Mouse (Mus musculus): ENCODE results near the gene Sdf4. TPM values are rescaled to one million over a fixed set of nuclear protein-coding genes. Genes with fewer than 3 reads are reported as not detected.

Gene Sdf4
- polyA plus RNA-seq, 1 experiment from 2014 or later: 194 TPM

DNA sequence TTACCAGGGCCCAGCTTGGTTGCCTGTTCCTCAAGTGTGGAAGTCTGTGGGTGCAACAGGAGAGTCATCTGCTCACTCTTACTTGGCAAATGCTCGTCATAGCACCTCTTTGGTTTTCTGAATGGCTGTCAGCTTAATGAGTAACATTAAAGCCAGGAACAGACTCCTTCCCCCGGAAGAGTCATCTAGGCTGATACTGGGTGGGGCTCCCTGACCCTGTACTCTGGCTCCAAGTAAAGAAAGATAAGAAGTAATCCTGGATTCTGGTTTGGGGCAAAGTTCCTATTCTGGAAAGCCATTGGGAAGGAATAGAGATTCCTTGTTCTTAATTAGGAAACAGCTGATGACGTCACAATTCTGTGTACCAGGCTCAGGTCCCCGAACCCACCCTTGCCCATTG, 61.5 kb downstream of the Sdf4 start:
- no peak for DNase-seq (ENCODE audit: low spot score)

GRCm38 (mm10) chr4:156054606-156055005, 61.9 kb downstream of the Sdf4 start:
- no peak for DNase-seq (ENCODE audit: low spot score)

DNA sequence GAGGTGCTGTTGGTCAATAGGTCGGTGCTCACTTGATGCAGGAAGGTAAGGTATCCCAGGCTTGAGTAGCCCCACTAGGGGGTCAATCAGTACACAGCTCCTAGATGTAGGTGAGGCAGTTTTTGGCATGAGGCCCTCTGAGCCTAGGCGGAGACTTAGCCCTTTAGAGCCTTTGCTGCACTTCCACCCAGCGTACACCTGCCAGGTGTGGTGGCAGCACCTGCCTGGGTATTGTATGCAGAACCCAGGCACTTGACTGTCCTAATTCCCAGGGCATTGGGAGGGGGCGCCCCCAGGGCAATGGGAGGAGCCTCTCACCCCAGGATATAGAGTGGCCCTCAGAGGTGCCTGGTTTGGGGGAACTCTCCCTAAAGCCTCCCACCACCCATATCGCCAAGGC, 62.5 kb downstream of the Sdf4 start:
- DNase-seq (ENCODE audit: low spot score): no peak

- DNase-seq (ENCODE audit: low spot score): no peak
Measured at GRCm38 (mm10) chr4:156057702-156058101, 65.0 kb downstream of the Sdf4 start.

GRCm38 (mm10) chr4:156058826-156059225, 66.2 kb downstream of the Sdf4 start:
- no peak for DNase-seq (ENCODE audit: low spot score)

DNA sequence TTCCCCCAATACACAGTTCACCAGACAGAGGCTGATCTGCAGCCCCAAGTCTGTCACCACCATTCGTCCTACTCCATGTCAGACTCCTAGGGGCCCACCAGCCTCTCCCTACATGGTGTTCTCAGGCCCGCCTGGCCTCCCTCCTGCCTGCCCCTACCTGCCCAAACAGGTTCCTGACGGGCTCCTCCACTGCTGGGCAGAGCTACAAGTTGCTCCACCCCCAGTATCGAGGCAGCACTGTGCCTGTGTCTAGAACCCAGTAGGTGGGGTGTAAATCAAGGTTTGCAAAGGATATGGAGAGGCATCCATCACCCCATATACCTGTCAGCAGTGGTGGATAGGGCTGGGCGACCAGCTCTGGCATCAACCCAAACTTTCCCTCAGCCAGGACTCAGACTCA, 66.6 kb downstream of the Sdf4 start, which contains the start of gene Ttll10:
TSS of gene Ttll10 (minus strand) at position 154 of the 400 bp plus-strand sequence.
- no peak for DNase-seq (ENCODE audit: low spot score)

GRCm38 (mm10) chr4:156059713-156060112, 67.0 kb downstream of the Sdf4 start:
- no peak for DNase-seq (ENCODE audit: low spot score)

MicroRNA genes within 50 kb of the gene (microRNA counts, 519-probe panel; counts per million panel counts)
- microRNA mmu-miR-200a (5,495 counts per million, percentile 87 among the panel's probes with 10 or more counts), microRNA mmu-miR-200b (6,830 counts per million, percentile 93 among the panel's probes with 10 or more counts), microRNA mmu-miR-429 (5,801 counts per million, percentile 88 among the panel's probes with 10 or more counts)

Small RNAs within 50 kb of the gene (microRNA-seq; reads per million reads assigned to microRNA genes)
- gene Mir200a (ENCODE audit: borderline number of aligned reads): 1,154 reads per million, percentile 73 among the genes with 10 or more reads in this experiment
- gene Mir200b (ENCODE audit: borderline number of aligned reads): 4,726 reads per million, percentile 87 among the genes with 10 or more reads in this experiment
- gene Mir429 (ENCODE audit: borderline number of aligned reads): 10,035 reads per million, percentile 92 among the genes with 10 or more reads in this experiment

Other genes starting within 250 kb of the Sdf4 start
- gene Atad3a, start 231.8 kb upstream of the Sdf4 start, polyA plus RNA-seq (2015; fragmentation: Nextera tagmentation; extraction: Ambion mirVana): 61.6 and 63.9 TPM in 2 replicates
- gene Vwa1, start 218.2 kb upstream of the Sdf4 start, polyA plus RNA-seq (2015; fragmentation: Nextera tagmentation; extraction: Ambion mirVana): 8.6 and 9.0 TPM in 2 replicates
- 0.05 and 0.21 TPM in 2 replicates for gene Tmem88b, start 207.0 kb upstream of the Sdf4 start, polyA plus RNA-seq (2015; fragmentation: Nextera tagmentation; extraction: Ambion mirVana)
- 0.23 and 0.42 TPM in 2 replicates for gene Ankrd65, start 202.4 kb upstream of the Sdf4 start, polyA plus RNA-seq (2015; fragmentation: Nextera tagmentation; extraction: Ambion mirVana)
- gene Mrpl20, start 190.0 kb upstream of the Sdf4 start, polyA plus RNA-seq (2015; fragmentation: Nextera tagmentation; extraction: Ambion mirVana): 283 and 286 TPM in 2 replicates
- 139 and 162 TPM in 2 replicates for gene Ccnl2, start 180.4 kb upstream of the Sdf4 start, polyA plus RNA-seq (2015; fragmentation: Nextera tagmentation; extraction: Ambion mirVana)
- gene Aurkaip1, start 161.6 kb upstream of the Sdf4 start, polyA plus RNA-seq (2015; fragmentation: Nextera tagmentation; extraction: Ambion mirVana): 187 and 198 TPM in 2 replicates
- 15.1 and 18.1 TPM in 2 replicates for gene Mxra8, start 153.2 kb upstream of the Sdf4 start, polyA plus RNA-seq (2015; fragmentation: Nextera tagmentation; extraction: Ambion mirVana)
- 5.7 and 7.6 TPM in 2 replicates for gene Dvl1, start 145.5 kb upstream of the Sdf4 start, polyA plus RNA-seq (2015; fragmentation: Nextera tagmentation; extraction: Ambion mirVana)
- gene Tas1r3, start 129.5 kb upstream of the Sdf4 start, polyA plus RNA-seq (2015; fragmentation: Nextera tagmentation; extraction: Ambion mirVana): 0.16 and 0.28 TPM in 2 replicates
- gene Cptp, start 123.4 kb upstream of the Sdf4 start, polyA plus RNA-seq (2015; fragmentation: Nextera tagmentation; extraction: Ambion mirVana): 9.4 and 11.4 TPM in 2 replicates
- gene Ints11, start 123.3 kb upstream of the Sdf4 start, polyA plus RNA-seq (2015; fragmentation: Nextera tagmentation; extraction: Ambion mirVana): 84.9 and 92.2 TPM in 2 replicates
- 39.9 and 42.5 TPM in 2 replicates for gene Pusl1, start 101.1 kb upstream of the Sdf4 start, polyA plus RNA-seq (2015; fragmentation: Nextera tagmentation; extraction: Ambion mirVana)
- gene Acap3, start 101.0 kb upstream of the Sdf4 start, polyA plus RNA-seq (2015; fragmentation: Nextera tagmentation; extraction: Ambion mirVana): 9.7 and 11.6 TPM in 2 replicates
- gene Ube2j2, start 49.0 kb upstream of the Sdf4 start, polyA plus RNA-seq (2015; fragmentation: Nextera tagmentation; extraction: Ambion mirVana): 117 and 128 TPM in 2 replicates
- gene C1qtnf12, start 30.6 kb upstream of the Sdf4 start, polyA plus RNA-seq (2015; fragmentation: Nextera tagmentation; extraction: Ambion mirVana): 14.9 and 19.3 TPM in 2 replicates
- 8.4 and 10.7 TPM in 2 replicates for gene B3galt6, start 223 bp upstream of the Sdf4 start, polyA plus RNA-seq (2015; fragmentation: Nextera tagmentation; extraction: Ambion mirVana)
- 7.9 and 9.5 TPM in 2 replicates for gene Tnfrsf4, start 21.0 kb downstream of the Sdf4 start, polyA plus RNA-seq (2015; fragmentation: Nextera tagmentation; extraction: Ambion mirVana)
- 13.9 and 14.8 TPM in 2 replicates for gene Tnfrsf18, start 33.3 kb downstream of the Sdf4 start, polyA plus RNA-seq (2015; fragmentation: Nextera tagmentation; extraction: Ambion mirVana)
- 0.27 and 0.35 TPM in 2 replicates for gene Ttll10, start 66.5 kb downstream of the Sdf4 start, polyA plus RNA-seq (2015; fragmentation: Nextera tagmentation; extraction: Ambion mirVana)
- gene 9430015G10Rik, start 117.1 kb downstream of the Sdf4 start, polyA plus RNA-seq (2015; fragmentation: Nextera tagmentation; extraction: Ambion mirVana): 16.3 and 17.5 TPM in 2 replicates
- 0.09 and 0.23 TPM in 2 replicates for gene Rnf223, start 137.6 kb downstream of the Sdf4 start, polyA plus RNA-seq (2015; fragmentation: Nextera tagmentation; extraction: Ambion mirVana)
- 10.4 and 11.6 TPM in 2 replicates for gene Agrn, start 204.6 kb downstream of the Sdf4 start, polyA plus RNA-seq (2015; fragmentation: Nextera tagmentation; extraction: Ambion mirVana)
- 70.8 and 74.6 TPM in 2 replicates for gene Isg15, start 207.9 kb downstream of the Sdf4 start, polyA plus RNA-seq (2015; fragmentation: Nextera tagmentation; extraction: Ambion mirVana)
- 11.4 and 11.9 TPM in 2 replicates for gene AW011738, start 210.4 kb downstream of the Sdf4 start, polyA plus RNA-seq (2015; fragmentation: Nextera tagmentation; extraction: Ambion mirVana)
- gene Perm1, start 223.0 kb downstream of the Sdf4 start, polyA plus RNA-seq (2015; fragmentation: Nextera tagmentation; extraction: Ambion mirVana): 0.96 and 1.0 TPM in 2 replicates
- gene Plekhn1, start 242.0 kb downstream of the Sdf4 start, polyA plus RNA-seq (2015; fragmentation: Nextera tagmentation; extraction: Ambion mirVana): 15.6 and 16.3 TPM in 2 replicates
- gene Noc2l, start 243.1 kb downstream of the Sdf4 start, polyA plus RNA-seq (2015; fragmentation: Nextera tagmentation; extraction: Ambion mirVana): 82.9 and 89.1 TPM in 2 replicates